Mouse (Mus musculus) lung, adult 2 months (tissue): Measurements from ENCODE around the gene Pkd1l3. TPM values are rescaled to one million over a fixed set of nuclear protein-coding genes. Genes with fewer than 3 reads are reported as not detected.

Experiments
- DNase-seq: peaks from one replicate; pipeline ENCODE4 v3.0.0; 2022
- H3K4me1 ChIP-seq: fragments of 200-500 bp; 2 replicates; pipeline ENCODE4 v1.6.1; 2011; ENCODE audit warnings: low read length; ENCODE audit not compliant: control insufficient read depth, insufficient read depth
- H3K4me3 ChIP-seq: fragments of 200-500 bp; replicated peaks from 2 replicates; pipeline ENCODE3; 2011; ENCODE audit warnings: low read depth, mild to moderate bottlenecking, control low read depth, low read length; ENCODE audit errors: extremely low read depth
- CTCF ChIP-seq: fragments of 200-500 bp; IDR thresholded peaks from 2 replicates; pipeline ENCODE4 v1.5.1; 2011; ENCODE audit warnings: mild to moderate bottlenecking, low read length, control low read depth; ENCODE audit not compliant: insufficient read depth
- POLR2A ChIP-seq: fragments of 200-500 bp; IDR thresholded peaks from 2 replicates; pipeline ENCODE4 v1.6.1; 2011; ENCODE audit warnings: low read depth, mild to moderate bottlenecking, control low read depth, low read length, borderline replicate concordance; ENCODE audit errors: extremely low read depth
- WGBS: fragments of 180-500 bp; shearing (Covaris S2); methylation state at CpG from one replicate; pipeline ENCODE4 v1.1.7; 2018; 5-methylcytosine and 5-hydroxymethylcytosine counted together
- polyA plus RNA-seq: library from polyadenylated mRNA; depleted of rRNA; stranded (reverse); fragments of >200 nt; gene quantifications from 2 replicates; pipeline ENCODE4 v1.2.3, GENCODE M21; 2012

The Pkd1l3 gene
- polyA plus RNA-seq, 1 experiment, result 0.08 TPM

- DNase-seq, result no peak
- 73% methylated on average over 3 of the region's 3 CpGs for WGBS
- no peak for TF ChIP-seq POLR2A
- no peak for TF ChIP-seq CTCF
- H3K4me1 ChIP-seq, result no peaks in the 10 kb centered on the region
- no peak overlapping the region for H3K4me3 ChIP-seq
Observed at GRCm38 (mm10) chr8:109662328-109662727, 48.0 kb downstream of the Pkd1l3 start.

- WGBS, result 72% methylated on average over 5 of the region's 5 CpGs
- no peaks in the 10 kb centered on the region for H3K4me1 ChIP-seq
- TF ChIP-seq POLR2A, result no peak
- no peak for TF ChIP-seq CTCF
- no peak overlapping the region for H3K4me3 ChIP-seq
- no peak for DNase-seq
Observed at GRCm38 (mm10) chr8:109666616-109667015, 52.3 kb downstream of the Pkd1l3 start.

- no peak overlapping the region for H3K4me3 ChIP-seq
- no peak for DNase-seq
- 85% methylated on average over 5 of the region's 5 CpGs for WGBS
- H3K4me1 ChIP-seq, result no peaks in the 10 kb centered on the region
- TF ChIP-seq POLR2A (no peak), CTCF (no peak)
Observed at GRCm38 (mm10) chr8:109672656-109673055, 58.3 kb downstream of the Pkd1l3 start.

- H3K4me3 ChIP-seq, result no peak overlapping the region
- no peak for TF ChIP-seq CTCF
- no peak for TF ChIP-seq POLR2A
- WGBS, result 91% methylated on average over 2 of the region's 2 CpGs
- no peak for DNase-seq
- no peaks in the 10 kb centered on the region for H3K4me1 ChIP-seq
Observed at GRCm38 (mm10) chr8:109673596-109673995, 59.3 kb downstream of the Pkd1l3 start.

GRCm38 (mm10) chr8:109675896-109676643 is 61.8 kb downstream of the Pkd1l3 start:
- no peak for DNase-seq
- WGBS, result 93% methylated on average over 9 of the region's 9 CpGs
- H3K4me1 ChIP-seq, result no peaks in the 10 kb centered on the region
- no peak overlapping the region for H3K4me3 ChIP-seq
- no peak for TF ChIP-seq POLR2A
- TF ChIP-seq CTCF, result no peak

GRCm38 (mm10) chr8:109681535-109681934 is 67.2 kb downstream of the Pkd1l3 start:
- TF ChIP-seq CTCF, result no peak
- no peak overlapping the region for H3K4me3 ChIP-seq
- no peak for DNase-seq
- H3K4me1 ChIP-seq, result peaks cover 6% of the 10 kb centered on the region
- WGBS, result 66% methylated on average over 3 of the region's 3 CpGs

GRCm38 (mm10) chr8:109682120-109682519 is 67.8 kb downstream of the Pkd1l3 start:
- no peak for DNase-seq
- WGBS, result 80% methylated on average over 5 of the region's 5 CpGs
- TF ChIP-seq POLR2A (no peak), CTCF (no peak)
- no peak overlapping the region for H3K4me3 ChIP-seq
- H3K4me1 ChIP-seq, result peaks cover 6% of the 10 kb centered on the region

GRCm38 (mm10) chr8:109687248-109687647 is 72.9 kb downstream of the Pkd1l3 start:
- 70% methylated on average over 5 of the region's 5 CpGs for WGBS
- TF ChIP-seq CTCF (no peak), POLR2A (no peak)
- peaks cover 15% of the 10 kb centered on the region for H3K4me1 ChIP-seq
- no peak for DNase-seq
- no peak overlapping the region for H3K4me3 ChIP-seq

- peak overlapping the region; percentile 1 for H3K4me3 ChIP-seq
- DNase-seq, result no peak
- peaks cover 9% of the 10 kb centered on the region; the same call in 1 of the 2 replicates for H3K4me1 ChIP-seq
- TF ChIP-seq POLR2A (no peak), CTCF (no peak)
- 27% methylated on average over 5 of the region's 5 CpGs for WGBS
Observed at GRCm38 (mm10) chr8:109691769-109692168, 77.5 kb downstream of the Pkd1l3 start.

- under 1% methylated on average over 38 of the region's 38 CpGs for WGBS
- Histone ChIP-seq H3K4me3 (peak overlapping the region; percentile 79), H3K4me1 (peaks cover 9% of the 10 kb centered on the region; the same call in 1 of the 2 replicates)
- DNase-seq, result no peak
- TF ChIP-seq CTCF (no peak), POLR2A (no peak)
Observed at GRCm38 (mm10) chr8:109692443-109693145, 78.3 kb downstream of the Pkd1l3 start.
